Mouse (Mus musculus) lung, embryonic 16.5 days (tissue): Measurements from ENCODE around the gene Zbtb5. TPM values are rescaled to one million over a fixed set of nuclear protein-coding genes. Genes with fewer than 3 reads are reported as not detected.
"Not testable (repeated sequence)": the region's sequence is repeated elsewhere in the genome, so short reads cannot be mapped to it uniquely, and the experiment has no call there.

Experiments
- ATAC-seq: fragments of 200-750 bp; cut with Nextera tagmentation; 2 replicates; pipeline ENCODE4 v1.8.0; 2017; ENCODE audit warnings: low read depth, mild to moderate bottlenecking, moderate library complexity
- H3K27ac ChIP-seq: fragments of 300-500 bp; sonication (generic); 2 replicates; pipeline ENCODE4 v1.5.1; 2014; ENCODE audit warnings: mild to moderate bottlenecking, control low read depth, low read length
- H3K27me3 ChIP-seq: fragments of 300-500 bp; sonication (generic); 2 replicates; pipeline ENCODE4 v1.6.1; 2014; ENCODE audit warnings: low read depth, low read length, mixed read lengths; ENCODE audit not compliant: control insufficient read depth, insufficient read depth
- H3K36me3 ChIP-seq: fragments of 300-500 bp; sonication (generic); 2 replicates; pipeline ENCODE4 v1.6.1; 2014; ENCODE audit warnings: low read length; ENCODE audit not compliant: control insufficient read depth, insufficient read depth
- H3K4me1 ChIP-seq: fragments of 300-500 bp; sonication (generic); replicated peaks from 2 replicates; pipeline ENCODE4 v1.6.1; 2014; ENCODE audit warnings: low read length, mixed read lengths; ENCODE audit not compliant: control insufficient read depth, insufficient read depth
- H3K4me2 ChIP-seq: fragments of 300-500 bp; sonication (generic); 2 replicates; pipeline ENCODE4 v1.6.1; 2014; ENCODE audit warnings: low read depth, low read length, control low read depth
- H3K4me3 ChIP-seq: fragments of 300-500 bp; sonication (generic); 2 replicates; pipeline ENCODE4 v1.5.1; 2014; ENCODE audit warnings: mild to moderate bottlenecking, low read length, control low read depth
- H3K9ac ChIP-seq: fragments of 300-500 bp; sonication (generic); 2 replicates; pipeline ENCODE4 v1.6.1; 2014; ENCODE audit warnings: low read length, control low read depth
- H3K9me3 ChIP-seq: fragments of 300-500 bp; sonication (generic); 2 replicates; pipeline ENCODE4 v1.6.1; 2016; ENCODE audit warnings: low read length; ENCODE audit not compliant: control insufficient read depth
- WGBS: fragments of 180-500 bp; shearing (Covaris S2); extraction: QIAGEN DNeasy Blood & Tissue Kit; methylation state at CpG from one replicate; pipeline ENCODE4 v1.1.7; 2014; 5-methylcytosine and 5-hydroxymethylcytosine counted together
- polyA plus RNA-seq: library from polyadenylated mRNA; unstranded; fragments of >200 nt; fragmentation: Nextera tagmentation; extraction: Ambion mirVana; gene quantifications from 2 replicates; pipeline ENCODE4 v1.2.1, GENCODE M21; 2015

The Zbtb5 gene
- polyA plus RNA-seq, 1 experiment from 2014 or later, result 19.5 TPM

GRCm38 (mm10) chr4:44993847-44994246 lies 18.4 kb downstream of the Zbtb5 start:
- no peak overlapping the region for H3K27ac ChIP-seq
- no peak overlapping the region for H3K4me2 ChIP-seq
- H3K36me3 ChIP-seq, result peaks cover 19% of the 10 kb centered on the region
- no peaks in the 10 kb centered on the region for H3K9me3 ChIP-seq
- no peak overlapping the region for H3K9ac ChIP-seq
- no peak for ATAC-seq
- no peaks in the 10 kb centered on the region for H3K4me1 ChIP-seq
- H3K4me3 ChIP-seq, result no peak overlapping the region
- 84% methylated on average over 9 of the region's 9 CpGs for whole genome bisulfite sequencing
- H3K27me3 ChIP-seq, result no peaks in the 10 kb centered on the region

- ATAC-seq, result peak; percentile 28; the same call in 1 of the 2 replicates
- not testable (repeated sequence) for H3K4me1 ChIP-seq, H3K27ac ChIP-seq, H3K9ac ChIP-seq, H3K4me2 ChIP-seq, H3K9me3 ChIP-seq, H3K27me3 ChIP-seq, H3K4me3 ChIP-seq
- peaks cover 21% of the 10 kb centered on the region for H3K36me3 ChIP-seq
- WGBS, result 72% methylated on average over 14 of the region's 14 CpGs
These were observed 19.0 kb downstream of the Zbtb5 start for GRCm38 (mm10) chr4:44993179-44993578.

- not testable (repeated sequence) for ATAC-seq
- WGBS, result 86% methylated on average over 11 of the region's 11 CpGs
- H3K36me3 ChIP-seq, result peaks cover 21% of the 10 kb centered on the region
These were observed 19.9 kb downstream of the Zbtb5 start for GRCm38 (mm10) chr4:44992330-44992729.

GRCm38 (mm10) chr4:44990560-44990959 lies 21.7 kb downstream of the Zbtb5 start:
- Histone ChIP-seq H3K4me2 (no peak overlapping the region), H3K9ac (no peak overlapping the region), H3K27ac (no peak overlapping the region), H3K27me3 (no peaks in the 10 kb centered on the region), H3K4me1 (no peaks in the 10 kb centered on the region), H3K9me3 (no peaks in the 10 kb centered on the region), H3K36me3 (peaks cover 21% of the 10 kb centered on the region), H3K4me3 (no peak overlapping the region)
- ATAC-seq, result no peak
- 88% methylated on average over 5 of the region's 5 CpGs for WGBS

More at GRCm38 (mm10) chr4:44992330-44992729, 19.9 kb downstream of the Zbtb5 start:
- not testable (repeated sequence) for H3K4me2 ChIP-seq, H3K27me3 ChIP-seq, H3K4me3 ChIP-seq, H3K9ac ChIP-seq, H3K9me3 ChIP-seq, H3K4me1 ChIP-seq, H3K27ac ChIP-seq

GRCm38 (mm10) chr4:44983131-44983740 lies 29.0 kb downstream of the Zbtb5 start:
- peaks cover 20% of the 10 kb centered on the region for H3K4me1 ChIP-seq
- ATAC-seq, result no peak
- H3K36me3 ChIP-seq, result no peaks in the 10 kb centered on the region; the same call in 1 of the 2 replicates
- no peaks in the 10 kb centered on the region for H3K27me3 ChIP-seq
- H3K4me2 ChIP-seq, result 0 out of 2 replicates have a peak overlapping the region, but pooled peaks have one; percentile 88
- no peaks in the 10 kb centered on the region for H3K9me3 ChIP-seq
- WGBS, result 58% methylated on average over 10 of the region's 10 CpGs
- H3K27ac ChIP-seq, result no peak overlapping the region
- H3K9ac ChIP-seq, result no peak overlapping the region
- no peak overlapping the region for H3K4me3 ChIP-seq

- Histone ChIP-seq H3K4me2 (peak overlapping the region; percentile 88), H3K27me3 (no peaks in the 10 kb centered on the region), H3K4me1 (peaks cover 20% of the 10 kb centered on the region), H3K27ac (no peak overlapping the region), H3K9me3 (no peaks in the 10 kb centered on the region), H3K4me3 (peak overlapping the region; percentile 83), H3K9ac (no peak overlapping the region; the same call in none of the 2 replicates), H3K36me3 (no peaks in the 10 kb centered on the region; the same call in 1 of the 2 replicates)
- 51% methylated on average over 11 of the region's 11 CpGs for WGBS
- no peak for ATAC-seq
These were observed 29.6 kb downstream of the Zbtb5 start for GRCm38 (mm10) chr4:44982440-44983130.

GRCm38 (mm10) chr4:44981974-44982287 lies 30.3 kb downstream of the Zbtb5 start:
- WGBS, result 17% methylated on average over 5 of the region's 5 CpGs
- Histone ChIP-seq H3K36me3 (no peaks in the 10 kb centered on the region), H3K27ac (peak overlapping the region; percentile 89)

GRCm38 (mm10) chr4:44981280-44981973 lies 30.8 kb downstream of the Zbtb5 start, which contains the start of gene Grhpr:
Grhpr (plus strand) TSS chr4:44981395.
- Histone ChIP-seq H3K9ac (peak within 1 kb of the TSS; percentile 88), H3K36me3 (no peaks in the 10 kb centered on the region), H3K4me3 (peak within 1 kb of the TSS; percentile 83), H3K4me2 (peak within 1 kb of the TSS; percentile 88), H3K9me3 (no peaks in the 10 kb centered on the region), H3K4me1 (peaks cover 20% of the 10 kb centered on the region), H3K27me3 (no peaks in the 10 kb centered on the region), H3K27ac (peak within 1 kb of the TSS; percentile 89)
- WGBS, result under 1% methylated on average over 40 of the region's 40 CpGs
- ATAC-seq, result peak; percentile 98

More at GRCm38 (mm10) chr4:44981974-44982287, 30.3 kb downstream of the Zbtb5 start:
- H3K4me3 ChIP-seq, result peak overlapping the region; percentile 83
- H3K9ac ChIP-seq, result peak overlapping the region; percentile 88
- H3K9me3 ChIP-seq, result no peaks in the 10 kb centered on the region
- H3K4me1 ChIP-seq, result peaks cover 20% of the 10 kb centered on the region
- ATAC-seq, result no peak
- H3K27me3 ChIP-seq, result no peaks in the 10 kb centered on the region
- H3K4me2 ChIP-seq, result peak overlapping the region; percentile 88

GRCm38 (mm10) chr4:44979794-44980338 lies 32.3 kb downstream of the Zbtb5 start:
- no peak overlapping the region for H3K9ac ChIP-seq
- WGBS, result 46% methylated on average over 7 of the region's 7 CpGs
- H3K4me2 ChIP-seq, result no peak overlapping the region
- H3K36me3 ChIP-seq, result no peaks in the 10 kb centered on the region
- no peak for ATAC-seq
- peaks cover 20% of the 10 kb centered on the region for H3K4me1 ChIP-seq
- H3K9me3 ChIP-seq, result no peaks in the 10 kb centered on the region
- no peak overlapping the region for H3K4me3 ChIP-seq
- H3K27me3 ChIP-seq, result no peaks in the 10 kb centered on the region
- H3K27ac ChIP-seq, result no peak overlapping the region
